Mouse (Mus musculus) layer of hippocampus, postnatal 14 days (tissue): ENCODE measurements around the gene Gm6882. TPM values are rescaled to one million over a fixed set of nuclear protein-coding genes. Genes with fewer than 3 reads are reported as not detected.
"Not testable (repeated sequence)": the region's sequence is repeated elsewhere in the genome, so short reads cannot be mapped to it uniquely, and the experiment has no call there.

ENCODE experiments used
- DNase-seq, 2 experiments: peaks; one replicate each; pipeline ENCODE4 v3.0.0; 2021 to 2022; ENCODE audit warnings: low spot score in 2 of 2, mixed read lengths in 1 of 2
- long read RNA-seq, 2 experiments: library from polyadenylated mRNA; stranded (forward); transcript quantifications; one replicate each; pipeline ENCODE4 v2.0.0; 2021
- total RNA-seq, 2 experiments: library from RNA; stranded (reverse); gene quantifications; 2 replicates each; pipeline ENCODE4 v1.2.3; 2021

Gene Gm6882
- not detected for total RNA-seq
- long read RNA-seq, experiment 1: 0 reads
- long read RNA-seq, experiment 2: 0 reads

- not testable (repeated sequence) for DNase-seq
These were observed at the start of gene Gm6882 for GRCm38 (mm10) chr7:21432645-21433044. Gene Gm6882, minus strand, starts transcription at chr7:21432745.

Other genes with a start within 250 kb of the Gm6882 start
- not detected for gene Gm5157, start 242.3 kb downstream of the Gm6882 start, total RNA-seq
- not detected for gene Vmn1r124, start 172.1 kb downstream of the Gm6882 start, total RNA-seq
- not detected for gene Vmn1r125, start 160.6 kb downstream of the Gm6882 start, total RNA-seq
- not detected for gene Vmn1r126, start 131.3 kb downstream of the Gm6882 start, total RNA-seq
- gene Vmn1r127, start 112.9 kb downstream of the Gm6882 start, total RNA-seq: not detected
- not detected for gene Vmn1r128, start 83.4 kb downstream of the Gm6882 start, total RNA-seq
- gene Vmn1r129, start 71.5 kb downstream of the Gm6882 start, total RNA-seq: not detected
- not detected for gene Vmn1r130, start 79.0 kb upstream of the Gm6882 start, total RNA-seq
- not detected for gene Vmn1r131, start 113.3 kb upstream of the Gm6882 start, total RNA-seq
- not detected for gene Vmn1r132, start 181.3 kb upstream of the Gm6882 start, total RNA-seq